Mouse (Mus musculus) 3T3-L1 (cell line): ENCODE measurements around the gene Pcp2.

ENCODE experiments used
- DNase-seq: peaks from one replicate; pipeline ENCODE4 v3.0.0-alpha.2; 2015; ENCODE audit warnings: low read depth, low spot score

The Pcp2 gene

DNA sequence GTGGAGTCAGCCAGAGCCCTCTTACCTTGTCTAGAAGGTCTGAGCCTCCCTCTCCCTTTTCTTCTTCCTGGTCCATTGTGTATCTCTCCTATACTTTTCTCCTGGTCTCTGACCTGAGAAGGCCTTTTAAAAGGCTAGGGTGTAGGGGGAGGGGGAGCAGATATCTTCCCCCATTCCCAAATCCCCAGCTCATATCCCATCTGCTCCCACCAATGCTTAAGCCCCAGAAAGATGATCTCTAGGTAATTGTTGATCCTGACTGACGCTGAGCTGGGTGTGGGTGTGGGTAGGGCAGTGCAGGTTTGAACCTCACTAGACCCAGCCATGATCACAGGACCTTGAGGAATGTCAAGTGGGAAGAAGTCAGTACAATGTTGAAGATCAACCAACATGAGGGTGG is at the start of gene Pcp2:
TSS of gene Pcp2 (minus strand) at position 101 of the 400 bp plus-strand sequence.
- DNase-seq: no peak

- peak; percentile 43 for DNase-seq
Observed at GRCm38 (mm10) chr8:3674671-3675070, 49.3 kb upstream of the Pcp2 start.

DNA sequence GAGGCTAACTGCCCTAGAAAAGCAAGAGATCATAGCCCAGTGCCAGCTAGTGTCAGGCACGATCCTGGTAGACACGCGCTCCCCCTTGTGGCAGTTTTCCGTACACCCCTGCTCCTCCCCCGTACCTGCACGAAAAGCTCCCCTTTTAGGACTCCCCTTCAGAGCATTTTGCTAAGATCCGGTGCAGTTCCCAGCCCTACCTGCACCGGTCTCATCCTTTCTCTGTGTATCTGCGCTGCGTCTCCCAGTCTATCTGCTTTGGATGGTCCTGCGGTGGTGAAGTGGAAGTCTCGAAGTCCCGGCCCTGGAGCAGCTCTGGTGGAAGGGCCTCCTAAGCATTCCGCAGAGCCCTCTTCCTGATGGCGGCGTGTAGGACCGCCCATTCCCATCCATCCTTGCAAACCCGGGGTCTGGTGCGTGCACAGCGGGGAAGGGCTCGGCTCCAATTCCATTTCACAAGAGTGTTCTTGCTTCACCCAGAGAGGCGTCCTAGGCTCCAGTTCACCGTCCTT is 46.7 kb upstream of the Pcp2 start, which contains the start of gene Fcor:
TSS of gene Fcor (minus strand) at position 383 of the 512 bp plus-strand sequence.
- peak; percentile 90 for DNase-seq

DNA sequence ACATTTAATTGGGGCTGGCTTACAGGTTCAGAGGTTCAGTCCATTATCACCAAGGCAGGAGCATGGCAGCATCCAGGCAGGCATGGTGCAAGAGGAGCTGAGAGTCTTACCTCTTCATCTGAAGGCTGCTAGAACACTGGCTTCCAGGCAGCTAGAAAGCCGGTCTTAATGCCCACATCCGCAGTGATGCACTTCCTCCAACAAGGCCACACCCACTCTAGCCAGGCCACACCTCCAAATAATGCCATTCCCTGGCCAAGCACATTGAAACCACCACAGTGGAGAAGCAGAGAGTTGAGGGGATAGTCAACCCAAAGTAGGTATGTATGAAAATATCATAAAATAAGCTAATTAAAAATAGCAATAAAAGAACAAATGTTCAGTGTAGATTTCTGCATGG is 45.0 kb upstream of the Pcp2 start:
- no peak for DNase-seq

DNA sequence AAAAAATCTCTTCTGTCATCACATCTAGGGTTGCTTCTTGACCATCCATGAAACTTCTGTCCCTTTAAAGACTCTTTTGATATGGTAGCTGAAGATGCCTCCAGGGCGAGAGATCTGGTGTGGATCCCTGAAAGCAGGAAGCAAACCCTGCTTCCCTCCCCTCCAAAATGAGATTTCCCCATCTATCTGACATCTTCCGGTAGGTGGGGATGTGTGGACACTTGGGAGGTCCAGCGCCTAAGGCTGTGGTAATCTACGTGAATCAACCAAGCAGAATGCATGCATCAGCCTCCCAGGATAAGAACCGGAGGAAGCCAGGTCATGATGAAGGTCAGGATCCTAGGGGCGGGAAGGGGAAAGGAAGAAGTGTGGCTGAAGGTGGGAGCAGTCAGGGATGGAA is 40.2 kb upstream of the Pcp2 start, which contains the start of gene Mcemp1:
TSS of gene Mcemp1 (plus strand) at position 248 of the 400 bp plus-strand sequence.
- DNase-seq: no peak

DNA sequence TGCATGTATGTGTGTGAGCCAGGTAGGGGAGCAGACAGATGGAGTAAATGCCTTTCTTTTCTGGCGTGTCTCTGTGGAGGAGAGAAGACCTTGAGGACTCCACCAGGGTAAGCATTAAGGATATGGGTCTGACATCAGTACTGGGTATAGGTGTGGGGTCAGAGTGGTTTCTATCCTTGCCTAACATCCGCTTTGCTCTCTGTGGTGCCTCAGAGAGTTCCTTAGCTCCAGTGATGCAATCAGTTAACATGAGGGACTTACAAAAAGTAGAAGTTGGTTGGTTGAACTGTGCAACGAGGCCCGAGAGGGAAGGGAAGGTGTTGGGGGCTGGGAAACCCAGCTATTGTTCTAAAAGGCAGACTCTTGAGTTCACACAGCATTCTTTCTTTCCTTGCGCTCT is 39.1 kb upstream of the Pcp2 start:
- DNase-seq: no peak

- DNase-seq: no peak
Observed at GRCm38 (mm10) chr8:3660889-3661288, 35.5 kb upstream of the Pcp2 start.

GRCm38 (mm10) chr8:3656725-3657381 is 31.5 kb upstream of the Pcp2 start:
- peak; percentile 34 for DNase-seq

DNA sequence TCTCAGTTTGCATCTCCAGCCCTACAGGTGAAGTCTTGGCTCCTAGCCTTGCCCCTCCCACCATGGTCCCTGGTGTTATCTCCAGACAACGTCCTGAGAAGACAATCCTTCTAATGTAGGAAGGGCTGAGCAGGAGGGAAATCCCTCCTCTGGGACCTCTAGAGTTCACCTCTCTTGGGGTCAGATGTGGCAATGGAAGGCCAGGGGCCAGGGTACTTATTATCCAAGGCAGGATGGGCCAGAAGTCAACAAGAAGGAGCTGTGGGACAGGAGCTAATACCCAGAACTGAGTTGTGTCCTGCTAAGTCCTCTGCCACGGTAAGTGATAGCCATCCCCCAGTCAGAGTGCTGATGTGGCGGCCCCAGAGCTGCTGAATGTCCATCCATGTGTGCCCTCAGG is 30.2 kb upstream of the Pcp2 start, which contains the start of gene Retn:
TSS of gene Retn (plus strand) at position 245 of the 400 bp plus-strand sequence.
- DNase-seq: no peak

- DNase-seq: no peak
Observed at GRCm38 (mm10) chr8:3654726-3655508, 29.6 kb upstream of the Pcp2 start.

DNA sequence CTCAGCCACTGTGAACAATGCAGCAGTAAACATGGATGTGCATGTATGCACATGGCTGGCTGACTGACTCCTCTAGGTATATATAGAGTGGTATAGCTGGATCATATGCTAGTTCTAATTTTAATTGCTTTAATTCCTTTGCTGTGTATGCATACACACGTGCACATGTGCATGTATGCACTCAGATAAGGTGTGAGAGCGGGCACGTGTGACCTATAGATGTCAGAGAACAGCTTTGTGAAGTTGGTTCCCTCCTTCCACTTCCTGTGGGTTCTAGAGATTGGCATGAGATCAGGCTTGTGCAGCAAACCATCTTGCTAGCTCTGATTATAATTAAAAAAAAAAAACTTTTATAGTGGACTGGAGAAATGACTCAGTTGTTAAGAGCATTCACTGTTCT is 27.5 kb upstream of the Pcp2 start:
- DNase-seq: no peak

DNA sequence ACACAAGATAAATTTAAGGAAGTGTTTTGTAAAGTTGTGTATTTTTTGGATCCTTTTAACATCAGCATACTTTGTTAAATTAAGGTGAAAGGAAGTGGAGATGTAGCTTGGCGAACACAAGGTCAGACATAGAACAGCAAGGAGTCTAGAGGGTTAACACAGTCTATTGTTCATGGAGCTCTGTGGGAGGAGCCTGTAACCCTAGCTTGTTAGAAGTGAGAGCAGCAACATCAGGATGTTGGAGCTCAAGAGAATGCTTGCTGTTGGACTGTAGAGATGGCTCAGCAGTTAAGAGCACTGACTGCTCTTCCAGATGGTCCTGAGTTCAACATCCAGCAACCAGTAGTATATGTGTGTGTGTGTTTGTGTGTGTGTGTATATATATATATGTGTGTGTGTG is 23.6 kb upstream of the Pcp2 start:
- DNase-seq: peak; percentile 12

DNA sequence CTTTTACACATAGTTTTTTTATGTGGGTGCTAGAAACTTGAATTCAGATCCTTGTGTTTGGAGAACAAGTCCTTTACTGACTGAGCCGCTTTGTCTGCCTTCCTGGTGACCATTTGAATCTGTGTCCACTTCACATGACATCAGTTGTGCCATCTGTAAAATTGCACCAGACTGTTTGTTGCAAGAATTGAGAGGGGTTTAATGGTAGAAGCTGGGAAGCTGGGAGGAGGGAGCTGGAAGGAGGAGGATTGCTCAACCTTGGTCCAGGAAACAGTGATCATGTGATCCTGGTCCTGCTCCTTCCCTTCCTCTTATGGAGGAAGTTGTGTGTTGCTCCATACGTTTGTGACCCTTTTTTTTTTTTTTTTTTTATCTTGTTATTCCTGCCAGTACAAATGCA is 22.9 kb upstream of the Pcp2 start:
- DNase-seq: peak; percentile 8

GRCm38 (mm10) chr8:3647561-3647960 is 22.2 kb upstream of the Pcp2 start:
- peak; percentile 61 for DNase-seq

- no peak for DNase-seq
Observed at GRCm38 (mm10) chr8:3646824-3647531, 21.6 kb upstream of the Pcp2 start.

DNA sequence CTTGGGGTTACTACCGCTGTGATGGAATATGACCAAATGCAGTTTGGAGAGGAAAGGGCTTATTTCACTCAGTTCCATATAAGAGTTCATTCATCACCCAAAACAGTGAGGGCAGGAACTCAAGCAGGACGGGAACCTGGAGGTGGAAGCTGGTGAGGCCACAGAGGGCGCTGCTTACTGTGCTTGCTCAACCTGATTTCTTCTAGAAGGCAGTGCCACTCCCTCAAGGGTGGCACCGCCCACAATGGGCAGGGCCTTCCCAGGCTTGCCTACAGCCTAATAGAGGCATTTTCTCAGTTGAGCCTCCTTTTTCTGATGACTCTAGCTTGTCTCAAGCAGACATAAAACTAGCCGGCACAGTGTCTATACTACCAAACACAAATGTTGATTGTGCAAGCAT is 20.5 kb upstream of the Pcp2 start:
- peak; percentile 35 for DNase-seq

DNA sequence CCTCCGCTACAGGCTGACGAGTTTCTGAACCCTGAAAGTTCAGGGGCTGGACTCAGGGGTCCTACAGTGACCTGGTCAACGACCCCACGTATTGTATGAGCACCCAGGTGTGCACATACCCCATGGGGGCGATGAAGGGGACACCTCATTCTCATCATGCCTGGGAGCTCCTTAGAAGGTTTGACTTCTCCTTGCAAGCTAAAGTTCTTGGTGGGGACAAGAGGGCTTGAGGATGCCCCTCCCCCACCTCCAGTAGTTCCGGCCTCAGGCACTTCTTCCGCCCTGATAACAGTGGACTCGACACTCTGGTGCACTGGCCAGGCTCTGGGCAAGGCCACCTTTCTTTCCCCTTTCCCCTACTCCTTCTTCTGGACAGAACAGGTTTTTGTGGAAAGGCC is 6.1 kb upstream of the Pcp2 start:
- DNase-seq: no peak

- no peak for DNase-seq
Observed at GRCm38 (mm10) chr8:3630647-3631477, 5.5 kb upstream of the Pcp2 start, which contains the start of gene Stxbp2. Gene Stxbp2, plus strand, starts transcription at chr8:3630955.

DNA sequence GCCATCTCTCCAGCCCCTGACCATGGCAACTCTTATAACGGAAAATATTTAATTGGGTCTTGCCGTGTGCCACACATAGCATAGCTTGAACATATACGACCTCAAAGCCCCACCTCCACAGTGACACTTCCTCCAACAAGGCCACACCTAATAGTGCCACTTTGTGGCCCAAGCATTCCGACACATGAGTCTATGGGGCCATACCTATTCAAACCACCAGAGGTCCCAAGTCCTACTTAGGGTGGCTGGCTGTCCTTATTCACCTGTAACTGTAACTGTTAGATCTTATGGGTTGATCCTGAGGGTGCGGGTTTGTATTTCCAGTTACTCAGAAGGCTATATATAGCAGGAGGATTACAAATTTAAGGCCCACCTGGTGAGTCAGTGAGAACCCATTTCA is 2.7 kb upstream of the Pcp2 start:
- DNase-seq: peak; percentile 56

GRCm38 (mm10) chr8:3626971-3627370 is 1.6 kb upstream of the Pcp2 start:
- DNase-seq: no peak

- DNase-seq: no peak
Observed at GRCm38 (mm10) chr8:3622119-3622518, 3.2 kb downstream of the Pcp2 start.
